Mouse (Mus musculus) lung, embryonic 16.5 days (tissue): ENCODE results near the gene Oasl1. TPM values are rescaled to one million over a fixed set of nuclear protein-coding genes. Genes with fewer than 3 reads are reported as not detected.
"Not testable (repeated sequence)": the region's sequence is repeated elsewhere in the genome, so short reads cannot be mapped to it uniquely, and the experiment has no call there.

Source experiments
- ATAC-seq: fragments of 200-750 bp; cut with Nextera tagmentation; 2 replicates; pipeline ENCODE4 v1.8.0; 2017; ENCODE audit warnings: low read depth, mild to moderate bottlenecking, moderate library complexity
- H3K27ac ChIP-seq: fragments of 300-500 bp; sonication (generic); 2 replicates; pipeline ENCODE4 v1.5.1; 2014; ENCODE audit warnings: mild to moderate bottlenecking, control low read depth, low read length
- H3K27me3 ChIP-seq: fragments of 300-500 bp; sonication (generic); 2 replicates; pipeline ENCODE4 v1.6.1; 2014; ENCODE audit warnings: low read depth, low read length, mixed read lengths; ENCODE audit not compliant: control insufficient read depth, insufficient read depth
- H3K36me3 ChIP-seq: fragments of 300-500 bp; sonication (generic); 2 replicates; pipeline ENCODE4 v1.6.1; 2014; ENCODE audit warnings: low read length; ENCODE audit not compliant: control insufficient read depth, insufficient read depth
- H3K4me1 ChIP-seq: fragments of 300-500 bp; sonication (generic); replicated peaks from 2 replicates; pipeline ENCODE4 v1.6.1; 2014; ENCODE audit warnings: low read length, mixed read lengths; ENCODE audit not compliant: control insufficient read depth, insufficient read depth
- H3K4me2 ChIP-seq: fragments of 300-500 bp; sonication (generic); 2 replicates; pipeline ENCODE4 v1.6.1; 2014; ENCODE audit warnings: low read depth, low read length, control low read depth
- H3K4me3 ChIP-seq: fragments of 300-500 bp; sonication (generic); 2 replicates; pipeline ENCODE4 v1.5.1; 2014; ENCODE audit warnings: mild to moderate bottlenecking, low read length, control low read depth
- H3K9ac ChIP-seq: fragments of 300-500 bp; sonication (generic); 2 replicates; pipeline ENCODE4 v1.6.1; 2014; ENCODE audit warnings: low read length, control low read depth
- H3K9me3 ChIP-seq: fragments of 300-500 bp; sonication (generic); 2 replicates; pipeline ENCODE4 v1.6.1; 2016; ENCODE audit warnings: low read length; ENCODE audit not compliant: control insufficient read depth
- WGBS: fragments of 180-500 bp; shearing (Covaris S2); extraction: QIAGEN DNeasy Blood & Tissue Kit; methylation state at CpG from one replicate; pipeline ENCODE4 v1.1.7; 2014; 5-methylcytosine and 5-hydroxymethylcytosine counted together
- polyA plus RNA-seq: library from polyadenylated mRNA; unstranded; fragments of >200 nt; fragmentation: Nextera tagmentation; extraction: Ambion mirVana; gene quantifications from 2 replicates; pipeline ENCODE4 v1.2.1, GENCODE M21; 2015

Gene Oasl1
- polyA plus RNA-seq, 1 experiment from 2014 or later, result 0.50 TPM

DNA sequence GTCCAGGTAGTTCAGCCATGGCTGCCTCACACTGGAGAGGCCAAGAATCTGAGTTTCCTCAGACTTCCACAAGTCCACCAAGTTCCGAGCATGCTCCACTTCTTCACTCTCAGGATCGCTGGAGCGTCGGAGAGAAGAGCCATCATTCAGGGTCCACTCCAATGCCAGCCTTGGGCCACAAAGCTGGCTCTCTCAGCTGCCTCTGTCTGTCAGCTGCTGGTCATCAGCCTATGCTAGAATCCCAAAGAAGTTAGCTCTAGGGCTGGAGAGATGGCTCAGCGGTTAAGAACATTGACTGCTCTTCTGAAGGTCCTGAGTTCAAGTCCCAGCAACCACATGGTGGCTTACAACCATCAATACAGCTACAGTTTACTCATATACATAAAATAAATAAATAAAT lies 5.7 kb upstream of the Oasl1 start:
- not testable (repeated sequence) for H3K27ac ChIP-seq, ATAC-seq, H3K9me3 ChIP-seq, H3K4me2 ChIP-seq, H3K36me3 ChIP-seq, H3K9ac ChIP-seq, H3K27me3 ChIP-seq, H3K4me1 ChIP-seq, H3K4me3 ChIP-seq
- 87% methylated on average over 5 of the region's 5 CpGs for WGBS

DNA sequence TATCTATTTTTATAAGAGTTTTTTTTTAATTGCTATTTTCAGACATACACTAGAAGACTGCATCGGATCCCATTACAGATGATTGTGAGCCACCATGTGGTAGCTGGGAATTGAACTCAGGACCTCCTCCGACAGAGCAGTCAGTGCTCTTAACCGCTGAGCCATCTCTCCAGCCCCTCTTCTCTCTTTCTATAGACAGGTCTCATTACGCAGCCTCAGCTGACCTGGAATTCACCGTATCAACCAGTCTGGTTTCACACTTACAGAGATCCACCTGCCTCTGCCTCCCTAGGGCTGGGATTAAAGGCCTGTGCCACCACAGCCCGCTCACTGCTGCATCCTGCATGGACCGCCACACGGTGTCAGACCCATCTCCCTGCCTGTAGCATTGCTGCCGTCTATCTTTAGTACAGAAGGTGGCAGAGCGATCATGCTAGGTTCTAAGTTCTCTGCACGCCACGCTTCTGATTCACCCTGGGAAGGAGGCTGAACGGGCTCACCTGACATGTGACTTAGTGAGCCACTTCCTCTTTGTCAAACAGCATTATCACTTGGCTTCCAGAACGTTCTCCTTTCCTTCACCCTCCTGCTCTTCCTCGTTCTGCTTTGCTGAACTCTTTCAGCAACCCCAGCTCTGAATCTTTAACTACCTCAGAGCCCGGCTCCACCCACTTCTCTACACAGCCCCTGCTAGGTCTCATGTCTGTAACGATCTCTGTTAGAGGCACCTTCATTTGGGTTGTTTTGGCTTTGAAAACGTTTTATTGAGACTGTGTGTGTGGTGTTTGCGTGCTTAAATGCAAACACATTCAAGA lies 1.3 kb upstream of the Oasl1 start:
- H3K27me3 ChIP-seq, result no peaks in the 10 kb centered on the region
- H3K27ac ChIP-seq, result no peak overlapping the region
- ATAC-seq, result no peak
- no peak overlapping the region for H3K4me2 ChIP-seq
- H3K9ac ChIP-seq, result no peak overlapping the region
- H3K4me1 ChIP-seq, result 0 out of 2 replicates have a peak, but pooled peaks cover 4% of the 10 kb centered on the region
- no peak overlapping the region for H3K4me3 ChIP-seq
- H3K9me3 ChIP-seq, result no peaks in the 10 kb centered on the region
- no peaks in the 10 kb centered on the region for H3K36me3 ChIP-seq
- 65% methylated on average over 19 of the region's 19 CpGs for WGBS

DNA sequence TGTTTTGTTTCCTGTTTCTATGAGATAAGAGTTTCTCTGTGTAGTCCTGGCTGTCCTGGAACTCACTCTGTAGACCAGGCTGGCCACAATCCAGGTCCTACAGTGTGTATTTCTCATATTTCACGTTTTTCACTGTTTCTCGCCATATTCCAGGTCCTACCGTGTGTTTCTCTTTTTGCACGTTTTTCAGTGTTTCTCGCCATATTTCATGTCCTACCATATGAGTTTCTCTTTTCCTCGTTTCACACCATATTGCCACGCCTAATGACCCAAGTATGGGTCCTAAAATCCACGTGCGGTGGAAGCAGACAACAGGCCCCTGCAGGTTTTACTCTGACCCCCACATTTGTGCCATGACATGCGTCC lies 691 bp upstream of the Oasl1 start:
- H3K9me3 ChIP-seq, result no peaks in the 10 kb centered on the region
- H3K36me3 ChIP-seq, result no peaks in the 10 kb centered on the region
- no peak overlapping the region for H3K27ac ChIP-seq
- no peak overlapping the region for H3K4me3 ChIP-seq
- no peak for ATAC-seq
- WGBS, result 60% methylated on average over 10 of the region's 10 CpGs
- no peaks in the 10 kb centered on the region for H3K27me3 ChIP-seq
- H3K4me1 ChIP-seq, result 0 out of 2 replicates have a peak, but pooled peaks cover 4% of the 10 kb centered on the region
- no peak overlapping the region for H3K4me2 ChIP-seq
- H3K9ac ChIP-seq, result no peak overlapping the region

DNA sequence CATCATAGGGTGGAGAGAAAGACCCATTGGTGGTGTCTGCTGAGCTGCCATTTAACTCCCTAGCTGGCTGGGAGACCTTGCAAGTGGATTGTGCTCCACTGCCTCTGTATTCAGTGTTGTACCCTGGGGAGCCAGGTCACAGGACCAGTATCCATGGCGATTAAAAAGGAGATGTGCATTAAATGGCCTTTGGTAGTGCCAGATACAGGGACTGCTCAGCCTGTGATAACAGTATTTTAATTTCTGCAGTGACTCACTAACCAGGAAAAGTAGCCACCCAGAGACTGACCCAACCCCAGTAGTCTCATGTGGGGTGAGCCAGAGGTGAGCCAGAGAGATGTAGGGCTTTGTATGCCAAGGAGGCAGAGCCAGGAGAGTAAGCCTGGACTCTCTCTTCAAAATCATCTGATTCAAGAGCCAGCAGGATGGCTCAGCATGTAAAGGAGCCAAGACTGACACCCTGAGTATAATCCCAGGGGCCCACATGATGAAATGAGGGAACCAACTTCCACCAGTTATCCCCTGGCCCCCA lies 3.2 kb downstream of the Oasl1 start:
- Histone ChIP-seq H3K9me3 (no peaks in the 10 kb centered on the region), H3K9ac (no peak overlapping the region), H3K27ac (no peak overlapping the region), H3K36me3 (no peaks in the 10 kb centered on the region), H3K27me3 (no peaks in the 10 kb centered on the region), H3K4me3 (no peak overlapping the region), H3K4me1 (0 out of 2 replicates have a peak, but pooled peaks cover 4% of the 10 kb centered on the region), H3K4me2 (no peak overlapping the region)
- no peak for ATAC-seq
- WGBS, result 62% methylated on average over 1 of the region's 1 CpGs

DNA sequence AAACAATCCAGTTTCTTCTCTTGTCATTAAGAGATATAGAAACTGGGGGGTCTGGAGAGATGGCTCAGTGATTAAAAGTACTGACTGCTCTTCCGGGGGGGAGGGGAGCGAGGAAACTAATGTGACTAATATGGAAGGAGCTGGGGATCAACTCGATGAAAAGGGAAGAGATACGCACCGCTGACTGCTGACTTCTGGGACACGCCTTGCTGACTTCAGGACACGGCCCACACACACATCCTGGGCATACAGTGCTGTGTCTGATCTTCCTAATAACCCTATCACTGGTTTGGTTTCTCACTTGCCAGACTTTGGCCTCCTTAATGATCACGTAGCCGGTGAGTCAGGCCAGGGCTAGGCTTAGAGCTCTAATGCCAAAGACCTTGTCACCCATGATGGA lies 3.7 kb downstream of the Oasl1 start:
- Histone ChIP-seq H3K4me1 (0 out of 2 replicates have a peak, but pooled peaks cover 4% of the 10 kb centered on the region), H3K27me3 (no peaks in the 10 kb centered on the region), H3K36me3 (no peaks in the 10 kb centered on the region), H3K9ac (no peak overlapping the region), H3K4me3 (no peak overlapping the region), H3K4me2 (no peak overlapping the region), H3K9me3 (no peaks in the 10 kb centered on the region), H3K27ac (no peak overlapping the region)
- no peak for ATAC-seq
- 79% methylated on average over 9 of the region's 9 CpGs for WGBS

DNA sequence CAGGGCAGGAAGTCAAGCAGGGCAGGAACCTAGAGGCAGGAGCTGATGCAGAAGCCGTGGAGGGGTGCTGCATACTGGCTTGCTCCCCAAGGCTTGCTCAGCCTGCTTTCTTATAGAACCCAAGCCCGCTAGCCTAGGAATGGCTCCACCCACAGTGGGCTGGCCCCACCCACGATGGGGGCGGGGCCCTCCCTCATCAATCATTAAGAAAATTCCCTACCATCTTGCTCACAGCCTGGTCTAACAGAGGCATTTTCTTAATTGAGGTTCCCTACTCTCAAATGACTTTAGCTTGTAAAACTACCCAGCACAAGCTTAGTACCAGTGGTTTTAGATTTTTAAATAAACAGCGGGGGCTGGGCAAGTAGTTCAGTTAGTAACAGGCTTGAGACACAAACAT lies 8.6 kb downstream of the Oasl1 start:
- WGBS, result 44% methylated on average over 5 of the region's 5 CpGs
- Histone ChIP-seq H3K9me3 (no peaks in the 10 kb centered on the region), H3K9ac (no peak overlapping the region), H3K27me3 (no peaks in the 10 kb centered on the region), H3K36me3 (no peaks in the 10 kb centered on the region), H3K27ac (no peak overlapping the region), H3K4me1 (no peaks in the 10 kb centered on the region), H3K4me3 (no peak overlapping the region), H3K4me2 (no peak overlapping the region)
- no peak for ATAC-seq

DNA sequence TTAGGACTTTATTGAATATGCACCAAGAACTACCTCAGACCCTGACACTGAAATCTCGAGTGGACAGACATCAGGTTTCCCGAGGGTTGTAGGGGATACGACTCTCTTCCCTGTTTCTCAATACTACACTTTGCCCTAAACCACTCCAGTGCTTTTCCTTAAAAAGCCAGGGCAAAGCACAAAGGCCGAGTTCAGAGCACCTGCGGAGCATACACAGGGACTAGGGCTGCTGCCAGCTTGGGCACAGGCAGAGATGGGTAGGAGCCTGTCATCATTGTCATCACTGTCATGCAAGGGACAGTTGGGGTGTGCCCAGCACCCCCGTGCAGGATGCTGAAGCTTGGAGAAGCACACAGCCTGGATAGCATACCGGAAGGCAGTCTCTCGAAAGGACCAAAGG lies 10.2 kb downstream of the Oasl1 start:
- Histone ChIP-seq H3K9me3 (no peaks in the 10 kb centered on the region), H3K4me3 (no peak overlapping the region), H3K4me1 (no peaks in the 10 kb centered on the region), H3K36me3 (no peaks in the 10 kb centered on the region), H3K4me2 (no peak overlapping the region), H3K9ac (no peak overlapping the region), H3K27me3 (no peaks in the 10 kb centered on the region), H3K27ac (no peak overlapping the region)
- ATAC-seq, result no peak
- WGBS, result 78% methylated on average over 8 of the region's 8 CpGs

DNA sequence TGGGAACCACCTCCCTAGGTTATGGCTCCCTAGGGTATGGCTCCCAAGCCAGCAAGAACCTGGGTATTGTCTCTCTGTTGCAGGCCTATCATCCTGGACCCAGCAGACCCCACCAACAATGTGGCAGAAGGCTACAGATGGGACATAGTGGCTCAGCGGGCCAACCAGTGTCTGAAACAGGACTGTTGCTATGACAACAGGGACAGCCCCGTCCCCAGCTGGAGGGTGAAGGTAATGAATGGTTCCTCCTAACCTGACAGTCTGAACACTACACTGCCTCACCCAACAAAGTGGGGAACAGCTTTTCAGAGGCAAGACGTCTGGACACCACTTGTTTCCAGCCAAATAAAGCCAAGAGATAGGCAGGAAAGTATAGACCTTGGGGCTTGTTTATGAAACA lies 12.8 kb downstream of the Oasl1 start:
- Histone ChIP-seq H3K9me3 (no peaks in the 10 kb centered on the region), H3K4me2 (no peak overlapping the region), H3K27ac (no peak overlapping the region), H3K9ac (no peak overlapping the region), H3K4me3 (no peak overlapping the region), H3K4me1 (no peaks in the 10 kb centered on the region), H3K27me3 (no peaks in the 10 kb centered on the region), H3K36me3 (no peaks in the 10 kb centered on the region)
- no peak for ATAC-seq
- 17% methylated on average over 3 of the region's 3 CpGs for WGBS

DNA sequence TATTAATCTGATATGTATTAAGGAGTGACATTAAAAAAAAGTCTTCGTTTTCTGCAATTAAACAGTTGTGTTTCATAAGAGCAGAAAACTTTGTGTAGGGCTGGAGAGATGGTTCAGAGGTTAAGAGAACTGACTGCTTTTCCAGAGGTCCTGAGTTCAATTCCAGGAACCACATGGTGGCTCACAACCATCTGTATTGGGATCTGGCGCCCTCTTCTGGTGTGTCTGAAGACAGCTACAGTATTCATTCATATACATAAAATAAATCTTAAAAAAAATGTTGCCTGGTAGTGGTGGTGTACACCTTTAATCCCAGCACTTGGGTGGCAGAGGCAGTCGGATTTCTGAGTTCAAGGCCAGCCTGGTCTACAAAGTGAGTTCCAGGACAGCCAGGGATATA lies 18.1 kb downstream of the Oasl1 start:
- not testable (repeated sequence) for H3K27me3 ChIP-seq, H3K27ac ChIP-seq, ATAC-seq, H3K4me1 ChIP-seq, H3K36me3 ChIP-seq, H3K9ac ChIP-seq, H3K4me3 ChIP-seq, H3K9me3 ChIP-seq
- peak overlapping the region; percentile 75; the same call in 1 of the 2 replicates for H3K4me2 ChIP-seq
- WGBS, result 54% methylated on average over 3 of the region's 3 CpGs
